Mouse (Mus musculus): ENCODE results near the gene Itgb1bp1.

The Itgb1bp1 gene

GRCm38 (mm10) chr12:21244375-21244960 lies 41.6 kb downstream of the Itgb1bp1 start:
- no peak for DNase-seq (ENCODE audit: low spot score)

GRCm38 (mm10) chr12:21241965-21242364 lies 44.1 kb downstream of the Itgb1bp1 start:
- no peak for DNase-seq (ENCODE audit: low spot score)

DNA sequence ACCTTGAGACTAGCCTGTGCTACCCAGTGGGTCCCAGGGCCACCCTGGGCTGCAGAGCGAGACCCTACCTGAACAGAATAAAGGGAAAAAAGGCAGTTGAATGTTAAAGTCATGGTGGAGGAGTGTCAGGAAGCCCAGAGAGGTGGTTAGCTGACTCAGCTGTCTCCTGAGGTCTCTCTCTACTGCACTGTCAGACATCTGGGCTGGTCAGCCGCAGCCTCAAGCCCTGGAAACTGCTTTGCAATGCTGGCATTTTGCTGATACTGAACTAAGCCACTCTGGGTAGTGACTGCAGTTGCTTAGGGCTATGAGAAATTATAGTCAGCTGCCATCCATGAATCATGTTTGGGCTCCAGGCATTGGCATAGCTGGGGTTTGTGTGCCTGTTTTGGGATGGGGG lies 51.5 kb downstream of the Itgb1bp1 start:
- no peak for DNase-seq (ENCODE audit: low spot score)

DNA sequence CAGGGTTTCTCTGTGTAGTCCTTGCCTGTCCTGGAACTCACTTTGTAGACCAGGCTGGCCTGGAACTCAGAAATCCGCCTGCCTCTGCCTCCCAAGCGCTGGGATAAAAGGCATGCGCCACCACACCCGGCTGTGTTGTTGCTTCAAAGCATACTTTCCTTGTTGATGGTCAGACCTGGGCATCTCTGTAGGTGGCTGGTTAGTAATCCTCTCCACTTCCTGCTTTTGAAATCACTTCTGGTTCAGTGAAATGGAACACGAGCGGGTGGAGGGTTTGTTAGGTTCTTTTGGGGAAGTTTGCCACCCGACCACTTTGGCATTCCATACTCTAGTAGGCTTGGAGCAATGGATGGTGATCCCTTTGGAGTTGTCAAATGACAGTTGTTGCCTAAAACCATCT lies 52.4 kb downstream of the Itgb1bp1 start:
- no peak for DNase-seq (ENCODE audit: low spot score)

DNA sequence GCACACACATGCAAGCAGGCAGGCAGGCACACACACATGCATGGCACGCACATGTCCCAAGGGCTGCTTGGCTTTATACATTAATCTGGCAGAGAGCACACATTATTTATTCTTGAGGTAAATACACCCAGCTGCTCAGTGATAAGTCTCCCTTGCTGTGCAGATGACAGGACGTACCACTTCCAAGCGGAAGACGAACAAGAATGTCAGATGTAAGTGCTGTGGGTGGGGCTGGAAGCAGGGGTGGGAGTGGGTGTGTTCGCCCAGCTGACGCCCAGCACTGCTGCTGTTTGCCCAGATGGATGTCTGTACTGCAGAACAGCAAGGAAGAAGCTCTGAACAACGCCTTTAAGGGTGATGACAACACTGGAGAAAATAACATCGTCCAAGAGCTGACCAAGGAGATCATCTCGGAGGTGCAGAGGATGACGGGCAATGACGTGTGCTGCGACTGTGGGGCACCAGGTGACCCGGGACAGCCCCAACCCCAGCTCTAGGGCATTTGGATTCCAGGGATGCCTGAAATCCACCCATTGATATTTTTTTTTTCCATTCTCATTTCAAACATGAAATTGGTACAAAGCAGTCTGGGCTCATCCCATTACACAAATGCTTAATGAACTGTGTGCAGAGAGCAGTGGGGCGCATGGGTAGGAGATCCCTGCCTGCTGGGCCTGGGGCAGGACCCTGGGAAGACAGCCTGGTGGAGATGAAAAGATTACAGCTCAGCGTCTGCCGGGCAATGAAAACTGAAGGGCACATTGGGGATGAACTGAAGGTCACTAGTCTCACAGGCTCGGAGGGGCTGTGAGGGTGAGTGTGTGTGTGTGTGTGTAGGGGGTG lies 56.8 kb downstream of the Itgb1bp1 start:
- DNase-seq (ENCODE audit: low spot score) = peak; percentile 65

DNA sequence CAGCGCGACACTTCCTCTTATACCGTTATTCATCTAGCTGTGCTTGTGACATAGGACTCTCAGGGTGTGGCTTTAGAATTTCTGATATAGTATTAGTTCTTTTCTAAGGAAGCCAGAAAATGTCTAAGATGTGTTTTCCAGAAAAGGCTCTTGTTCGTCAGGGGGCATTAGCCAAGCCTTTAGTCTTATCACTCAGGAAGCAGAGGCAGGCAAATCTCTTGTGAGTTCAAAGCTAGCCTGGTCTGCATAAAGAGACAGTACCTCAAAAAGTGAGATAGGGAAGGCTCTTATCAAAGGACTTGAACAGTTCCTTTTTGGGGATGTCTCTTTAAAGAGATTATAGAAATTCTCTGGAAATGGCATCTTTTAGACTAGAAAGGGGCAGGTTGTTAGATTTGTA lies 57.4 kb downstream of the Itgb1bp1 start:
- no peak for DNase-seq (ENCODE audit: low spot score)

DNA sequence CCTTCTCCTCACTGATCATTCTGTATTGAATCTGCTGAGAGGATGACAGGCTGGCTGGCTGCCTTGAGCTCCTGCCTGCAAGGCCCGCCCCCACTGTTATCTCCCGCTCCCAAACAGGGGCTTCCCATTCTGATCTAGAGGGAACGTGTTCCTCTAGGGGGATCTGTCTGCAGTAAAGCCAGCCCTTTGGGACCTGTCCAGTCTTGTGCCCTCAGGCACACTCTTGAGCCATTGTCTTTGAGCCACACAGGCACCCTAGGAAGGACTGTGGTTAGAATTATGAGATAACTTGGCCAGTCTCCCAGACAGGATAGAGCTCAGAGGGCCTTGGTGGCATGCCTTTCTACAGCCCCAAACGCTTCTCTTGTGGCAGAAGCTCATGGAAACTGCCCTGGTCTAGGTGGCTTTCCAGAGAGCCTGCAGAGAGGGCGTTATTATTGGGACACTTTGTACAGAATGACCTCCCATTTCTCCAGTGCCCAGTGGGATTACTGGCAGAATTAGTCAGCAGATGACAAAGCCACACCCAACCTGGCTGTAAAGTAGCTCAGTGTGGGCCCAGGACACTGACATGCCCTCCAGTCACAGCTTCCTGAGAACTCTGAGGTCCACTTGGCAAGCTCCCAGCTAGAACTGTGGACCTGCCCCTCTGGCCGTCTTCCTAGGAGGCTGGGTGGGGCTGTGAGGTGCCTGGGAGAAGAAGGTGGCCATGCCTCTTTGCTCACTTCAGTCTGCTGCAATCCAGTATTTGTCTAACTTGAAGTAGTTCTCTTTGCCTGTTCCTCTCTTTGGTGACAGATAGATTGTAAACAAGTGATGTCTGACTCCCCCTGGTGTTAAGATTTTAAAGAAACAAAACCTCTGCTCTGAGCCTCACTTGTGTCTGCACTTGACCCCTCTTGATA lies 58.8 kb downstream of the Itgb1bp1 start:
- DNase-seq (ENCODE audit: low spot score) = peak; percentile 70

DNA sequence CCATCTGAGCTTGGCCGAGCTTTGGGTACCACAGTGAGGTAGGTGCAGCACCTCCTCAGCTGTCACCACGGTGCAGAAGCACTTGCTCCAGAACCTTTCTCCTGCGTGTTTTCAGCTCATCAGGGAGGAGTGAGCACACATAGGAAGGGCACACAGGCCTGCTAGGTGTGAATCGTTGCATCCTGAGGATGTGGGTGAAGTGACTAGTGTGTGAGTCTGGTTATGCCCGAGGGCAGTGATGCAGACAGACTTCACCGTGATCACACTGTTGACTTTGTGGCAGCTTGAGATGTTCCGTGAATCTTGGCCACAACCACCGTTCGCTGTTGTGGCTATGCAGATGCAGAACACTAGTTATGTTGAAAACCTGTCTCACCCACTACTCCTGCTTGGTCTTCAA lies 59.8 kb downstream of the Itgb1bp1 start:
- no peak for DNase-seq (ENCODE audit: low spot score)

GRCm38 (mm10) chr12:21225358-21225757 lies 60.7 kb downstream of the Itgb1bp1 start:
- DNase-seq (ENCODE audit: low spot score) = peak; percentile 36

DNA sequence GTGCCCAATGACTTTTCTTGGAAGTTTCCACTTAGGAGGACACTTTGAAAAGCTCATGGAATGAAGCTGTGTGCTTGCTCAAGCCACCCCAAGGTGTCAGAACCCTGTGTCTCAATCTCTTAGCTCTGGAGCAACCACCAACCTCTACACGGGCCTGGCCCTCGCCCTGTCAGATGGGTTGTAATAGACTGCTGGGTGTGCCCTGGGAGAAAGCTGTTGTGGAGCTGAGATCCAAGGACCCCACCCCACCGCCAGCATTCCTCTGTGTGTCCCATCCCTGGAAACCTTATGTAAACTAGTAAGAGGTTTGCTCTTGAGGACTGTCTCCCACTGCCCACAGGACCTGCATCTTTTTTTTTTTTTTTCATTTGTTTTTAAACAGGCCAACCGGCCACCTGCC lies 62.2 kb downstream of the Itgb1bp1 start:
- no peak for DNase-seq (ENCODE audit: low spot score)

GRCm38 (mm10) chr12:21220596-21220995 lies 65.5 kb downstream of the Itgb1bp1 start:
- DNase-seq (ENCODE audit: low spot score) = no peak

DNA sequence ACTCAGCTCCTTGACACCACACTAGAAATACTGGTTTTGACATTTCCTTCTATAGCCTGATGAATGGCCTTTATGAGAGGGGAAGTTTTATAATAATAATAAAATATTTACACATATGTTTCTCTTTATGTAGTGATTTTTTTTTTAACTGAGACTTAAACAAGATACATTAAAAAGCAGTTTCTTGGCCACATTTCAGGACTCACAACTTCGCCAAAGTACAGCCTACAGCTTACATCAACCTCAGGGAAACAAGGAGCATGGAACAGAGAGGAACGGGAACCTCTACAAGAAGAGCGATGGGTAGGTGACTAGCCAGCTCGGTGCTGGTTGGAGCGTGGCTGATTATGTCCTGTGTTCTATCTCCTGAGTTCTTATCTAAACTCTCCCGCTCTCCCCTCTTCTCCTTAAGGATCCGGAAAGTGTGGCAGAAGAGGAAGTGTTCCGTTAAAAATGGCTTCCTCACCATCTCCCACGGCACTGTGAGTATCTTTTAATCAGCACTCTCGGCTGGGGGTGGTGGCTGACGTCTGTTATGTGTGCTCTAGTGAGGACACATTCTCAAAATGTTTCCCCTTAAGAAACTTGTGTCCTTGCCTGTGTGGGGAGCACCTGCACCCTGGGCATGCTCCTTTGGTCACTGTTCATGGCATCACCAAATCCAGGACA lies 68.2 kb downstream of the Itgb1bp1 start:
- DNase-seq (ENCODE audit: low spot score) = no peak

DNA sequence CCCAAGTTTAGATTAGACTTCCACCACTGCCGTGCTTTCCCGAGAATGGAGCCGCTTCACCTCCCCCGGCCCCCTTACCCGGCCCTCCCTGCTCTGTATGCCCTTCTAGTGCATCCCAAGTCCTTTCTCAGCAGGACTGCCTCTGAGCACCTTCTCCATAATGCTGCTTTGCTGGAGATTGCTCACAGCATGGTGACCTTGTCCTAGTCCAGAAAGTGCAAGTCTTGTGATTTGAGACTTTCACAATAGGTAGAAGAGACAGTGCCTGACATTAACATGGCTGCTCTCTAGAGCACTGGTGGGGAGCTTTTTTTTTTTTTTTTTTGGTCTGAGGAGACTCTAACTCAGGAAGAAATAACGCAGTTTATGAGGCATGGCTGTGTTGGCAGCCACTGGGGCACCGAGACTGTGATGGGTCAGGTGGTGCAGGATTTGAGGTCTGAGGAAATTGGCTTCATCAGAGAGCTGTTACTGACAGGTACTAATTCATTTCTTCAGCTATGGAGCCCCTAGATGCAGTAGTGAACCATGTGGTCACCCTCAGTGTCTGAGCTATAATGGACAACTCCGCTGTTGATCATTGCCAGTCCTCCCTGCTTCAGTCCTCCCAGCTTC lies 71.4 kb downstream of the Itgb1bp1 start:
- DNase-seq (ENCODE audit: low spot score) = no peak

GRCm38 (mm10) chr12:21212876-21213275 lies 73.2 kb downstream of the Itgb1bp1 start:
- no peak for DNase-seq (ENCODE audit: low spot score)

- no peak for DNase-seq (ENCODE audit: low spot score)
Observed at GRCm38 (mm10) chr12:21209273-21209672, 76.8 kb downstream of the Itgb1bp1 start.

DNA sequence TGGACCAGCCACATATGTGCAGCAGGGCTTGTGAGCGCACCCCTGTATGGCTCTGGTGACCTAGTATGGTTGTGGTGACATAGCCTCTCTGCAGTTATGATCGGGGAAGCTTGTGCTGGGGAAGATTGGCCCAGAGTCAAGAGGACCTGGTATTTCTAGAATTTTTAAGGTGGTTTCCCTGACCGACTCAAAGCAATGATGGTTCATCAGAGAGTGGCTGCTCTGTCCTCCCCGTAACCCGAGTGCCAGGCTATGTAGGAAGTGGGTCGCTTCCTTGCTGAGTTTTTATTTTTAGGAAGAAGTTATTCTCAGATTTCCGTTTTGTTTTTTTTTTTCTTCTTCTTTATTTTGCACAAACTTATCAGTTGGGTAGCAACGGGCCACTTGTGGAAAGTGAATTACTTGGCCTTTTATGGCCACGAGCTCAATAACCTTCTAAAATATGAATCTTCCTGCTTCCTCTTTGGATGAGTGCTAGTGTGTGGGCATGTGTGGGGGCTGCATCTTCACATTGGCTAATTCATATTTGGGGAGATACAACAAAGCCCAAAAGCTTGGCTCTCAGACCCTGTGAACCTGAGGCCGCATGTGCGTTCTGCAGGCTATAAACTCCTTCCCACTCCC lies 77.8 kb downstream of the Itgb1bp1 start:
- DNase-seq (ENCODE audit: low spot score) = no peak

DNA sequence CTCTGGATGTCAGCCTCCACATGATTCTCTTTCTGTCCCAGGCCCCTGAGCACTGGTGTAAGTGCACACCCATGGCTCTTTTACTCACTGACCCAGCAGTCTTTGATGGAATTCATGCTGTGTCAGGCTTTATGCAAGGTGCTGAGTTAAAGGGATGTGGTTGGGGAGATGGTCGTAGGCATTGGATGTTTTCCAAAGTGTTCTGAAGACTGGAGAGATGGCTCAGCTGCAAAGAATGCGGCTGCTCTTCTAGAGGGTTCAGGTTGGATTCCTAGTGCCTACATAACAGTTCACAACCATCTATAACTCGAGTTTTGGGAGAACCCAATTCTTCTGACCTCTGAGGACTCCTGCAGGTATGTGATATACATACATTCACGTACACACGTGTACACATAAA lies 78.7 kb downstream of the Itgb1bp1 start:
- DNase-seq (ENCODE audit: low spot score) = no peak

GRCm38 (mm10) chr12:21205799-21206198 lies 80.3 kb downstream of the Itgb1bp1 start:
- no peak for DNase-seq (ENCODE audit: low spot score)

GRCm38 (mm10) chr12:21204701-21205312 lies 81.3 kb downstream of the Itgb1bp1 start:
- peak; percentile 79 for DNase-seq (ENCODE audit: low spot score)

- no peak for DNase-seq (ENCODE audit: low spot score)
Observed at GRCm38 (mm10) chr12:21201485-21202269, 84.4 kb downstream of the Itgb1bp1 start.
